Mouse (Mus musculus): ENCODE measurements around the gene Sh2b3.
"Not testable (repeated sequence)": the region's sequence is repeated elsewhere in the genome, so short reads cannot be mapped to it uniquely, and the experiment has no call there.

DNA sequence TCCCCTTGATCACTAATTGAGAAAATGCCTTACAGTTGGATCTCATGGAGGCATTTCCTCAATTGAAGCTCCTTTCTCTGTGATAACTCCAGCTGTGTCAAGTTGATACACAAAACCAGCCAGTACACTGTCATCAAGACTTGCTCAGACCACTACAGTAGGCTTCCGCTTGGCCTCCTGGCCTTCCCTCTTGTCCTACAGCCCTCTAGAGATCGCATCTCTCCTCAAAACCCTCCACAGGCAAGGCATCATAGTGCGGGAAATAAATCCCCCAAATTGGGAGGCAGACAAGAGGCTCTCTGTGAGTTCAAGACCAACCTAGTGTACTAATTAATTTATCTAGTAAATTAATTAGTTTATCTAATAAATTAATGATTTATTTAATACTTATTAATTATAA, 9.8 kb upstream of the Sh2b3 start:
- not testable (repeated sequence) for TF ChIP-seq EP300, CTCF (IDR thresholded peaks at IDR 0.05; ENCODE audit: low read depth)
